Mouse (Mus musculus) neural tube, embryonic 15.5 days (tissue): ENCODE measurements around the gene Tmx2. TPM values are rescaled to one million over a fixed set of nuclear protein-coding genes. Genes with fewer than 3 reads are reported as not detected.

Experiments
- ATAC-seq: fragments of 200-750 bp; cut with Nextera tagmentation; 2 replicates; pipeline ENCODE4 v1.8.0; 2017; ENCODE audit warnings: mild to moderate bottlenecking, moderate TSS enrichment, moderate library complexity; ENCODE audit not compliant: low FRiP score
- H3K27ac ChIP-seq: fragments of 300-500 bp; sonication (generic); replicated peaks from 2 replicates; pipeline ENCODE4 v1.5.1; 2015; ENCODE audit warnings: mild to moderate bottlenecking, inconsistent platforms
- H3K27me3 ChIP-seq: fragments of 300-500 bp; sonication (generic); replicated peaks from 2 replicates; pipeline ENCODE4 v1.6.1; 2015; ENCODE audit warnings: inconsistent platforms
- H3K36me3 ChIP-seq: fragments of 300-500 bp; sonication (generic); 2 replicates; pipeline ENCODE4 v1.6.1; 2015; ENCODE audit warnings: inconsistent platforms
- H3K4me1 ChIP-seq: fragments of 300-500 bp; sonication (generic); 2 replicates; pipeline ENCODE4 v1.6.1; 2015; ENCODE audit warnings: inconsistent platforms
- H3K4me2 ChIP-seq: fragments of 300-500 bp; sonication (generic); 2 replicates; pipeline ENCODE4 v1.6.1; 2015; ENCODE audit warnings: inconsistent platforms, mild to moderate bottlenecking, moderate library complexity
- H3K4me3 ChIP-seq: fragments of 300-500 bp; sonication (generic); replicated peaks from 2 replicates; pipeline ENCODE4 v1.5.1; 2015; ENCODE audit warnings: mild to moderate bottlenecking, inconsistent platforms
- H3K9ac ChIP-seq: fragments of 300-500 bp; sonication (generic); replicated peaks from 2 replicates; pipeline ENCODE4 v1.6.1; 2015; ENCODE audit warnings: mild to moderate bottlenecking, inconsistent platforms
- H3K9me3 ChIP-seq: fragments of 300-500 bp; sonication (generic); replicated peaks from 2 replicates; pipeline ENCODE4 v1.6.1; 2016; ENCODE audit warnings: inconsistent platforms
- WGBS: fragments of 180-500 bp; shearing (Covaris S2); methylation state at CpG from one replicate; pipeline ENCODE4 v1.1.7; 2015; ENCODE audit warnings: mixed read lengths; 5-methylcytosine and 5-hydroxymethylcytosine counted together
- polyA plus RNA-seq: library from polyadenylated mRNA; unstranded; fragments of >200 nt; fragmentation: Nextera tagmentation; extraction: Ambion mirVana; gene quantifications from 2 replicates; pipeline ENCODE4 v1.2.1, GENCODE M21; 2015

Gene Tmx2
- polyA plus RNA-seq, 1 experiment from 2014 or later: 334 TPM

DNA sequence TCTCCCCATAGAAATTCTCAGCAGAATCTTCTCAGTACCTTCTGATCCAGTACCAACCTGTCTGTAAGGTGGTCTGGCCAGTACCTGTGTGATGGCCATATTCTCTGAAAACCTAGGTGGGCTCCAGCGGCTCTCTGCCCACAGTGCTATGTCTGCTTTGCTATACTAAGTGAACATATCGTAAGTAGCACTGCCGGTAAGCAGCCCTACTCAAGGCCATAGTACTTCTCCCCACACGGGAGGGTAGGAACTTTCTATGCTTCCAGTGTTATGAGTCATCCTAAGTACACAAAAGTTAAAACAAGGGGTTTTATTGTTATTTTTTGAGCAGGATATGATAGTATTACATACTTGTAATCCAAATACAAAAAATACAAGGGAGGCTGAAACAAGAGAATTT, 44.9 kb downstream of the Tmx2 start:
- peak overlapping the region; percentile 81 for H3K27ac ChIP-seq
- no peaks in the 10 kb centered on the region for H3K27me3 ChIP-seq
- H3K4me3 ChIP-seq: no peak overlapping the region
- H3K36me3 ChIP-seq: no peaks in the 10 kb centered on the region
- ATAC-seq: no peak
- WGBS: 84% methylated on average over 4 of the region's 4 CpGs
- no peak overlapping the region for H3K4me2 ChIP-seq
- peaks cover 54% of the 10 kb centered on the region for H3K4me1 ChIP-seq
- H3K9me3 ChIP-seq: no peaks in the 10 kb centered on the region
- H3K9ac ChIP-seq: no peak overlapping the region

DNA sequence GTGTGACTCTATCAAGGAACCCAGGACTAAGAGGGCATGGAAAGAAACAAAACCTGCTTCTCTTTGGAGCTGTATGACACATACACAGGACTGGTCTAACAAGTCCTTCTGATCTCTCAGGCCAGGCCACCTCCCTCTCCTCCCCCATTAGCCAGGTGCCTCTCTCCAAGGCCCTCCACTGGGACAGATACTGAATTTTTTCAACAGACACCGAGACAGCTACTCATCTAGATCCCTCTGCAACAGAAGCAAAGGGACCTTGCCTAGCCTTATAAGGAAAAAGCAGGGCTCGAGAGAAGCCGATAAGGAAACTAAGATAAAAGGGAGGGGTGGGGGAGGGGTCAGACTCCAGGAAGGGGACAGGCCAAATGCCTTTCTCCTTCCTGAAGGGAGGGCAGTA, 45.9 kb downstream of the Tmx2 start:
- H3K9ac ChIP-seq: no peak overlapping the region
- no peak overlapping the region for H3K4me3 ChIP-seq
- no peak for ATAC-seq
- 12% methylated on average over 3 of the region's 3 CpGs for WGBS
- no peak overlapping the region for H3K4me2 ChIP-seq
- H3K27ac ChIP-seq: no peak overlapping the region
- H3K36me3 ChIP-seq: no peaks in the 10 kb centered on the region
- H3K4me1 ChIP-seq: peaks cover 44% of the 10 kb centered on the region
- H3K27me3 ChIP-seq: no peaks in the 10 kb centered on the region
- no peaks in the 10 kb centered on the region for H3K9me3 ChIP-seq

DNA sequence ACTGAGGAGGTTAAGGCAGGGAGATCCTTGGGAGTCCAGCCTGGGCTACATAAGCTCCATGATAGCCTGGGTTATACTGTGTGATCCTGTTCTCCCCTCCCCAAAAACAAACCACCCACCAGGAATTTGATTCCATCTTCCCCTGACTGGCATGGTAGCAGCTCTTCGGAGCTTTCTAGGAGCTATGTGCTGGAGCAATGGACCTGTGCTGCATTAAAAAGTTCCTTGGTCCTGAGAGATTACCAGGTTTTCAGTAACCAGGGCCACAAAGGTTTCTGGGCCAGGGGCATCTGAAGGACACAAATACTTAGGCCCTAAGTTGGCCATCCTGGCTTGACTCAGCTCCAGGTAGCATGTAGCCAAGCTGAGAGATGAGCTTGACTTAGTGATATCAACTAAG, 46.9 kb downstream of the Tmx2 start:
- Histone ChIP-seq H3K27me3 (no peaks in the 10 kb centered on the region), H3K9ac (no peak overlapping the region), H3K36me3 (no peaks in the 10 kb centered on the region), H3K4me1 (peaks cover 40% of the 10 kb centered on the region), H3K9me3 (no peaks in the 10 kb centered on the region), H3K27ac (no peak overlapping the region), H3K4me3 (no peak overlapping the region), H3K4me2 (no peak overlapping the region)
- 91% methylated on average over 1 of the region's 1 CpGs for WGBS
- ATAC-seq: no peak

DNA sequence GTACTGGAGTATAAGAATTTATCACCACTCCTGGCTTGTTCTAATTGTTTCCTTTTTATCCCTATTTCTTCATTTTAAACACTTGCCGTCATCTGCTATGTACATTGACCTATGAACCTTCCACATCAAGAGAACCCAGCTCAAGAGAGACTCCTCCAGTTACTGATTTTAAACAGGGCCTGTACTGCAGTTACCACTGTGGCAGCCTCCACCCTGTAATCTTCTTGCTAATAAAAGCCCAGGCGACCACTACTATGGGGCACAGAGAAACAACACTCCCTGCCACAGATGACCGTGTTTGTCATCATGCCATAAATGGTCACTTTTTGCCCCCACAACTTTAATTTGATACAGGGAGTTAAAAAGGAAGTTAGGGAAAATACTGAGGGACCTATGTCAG, 51.9 kb downstream of the Tmx2 start:
- H3K9ac ChIP-seq: no peak overlapping the region
- no peak overlapping the region for H3K4me2 ChIP-seq
- H3K36me3 ChIP-seq: peaks cover 6% of the 10 kb centered on the region; the same call in 1 of the 2 replicates
- H3K4me1 ChIP-seq: peaks cover 10% of the 10 kb centered on the region
- H3K27ac ChIP-seq: no peak overlapping the region; the same call in 1 of the 2 replicates
- no peaks in the 10 kb centered on the region for H3K27me3 ChIP-seq
- H3K9me3 ChIP-seq: no peaks in the 10 kb centered on the region
- WGBS: 39% methylated on average over 3 of the region's 3 CpGs
- no peak overlapping the region for H3K4me3 ChIP-seq
- ATAC-seq: no peak

DNA sequence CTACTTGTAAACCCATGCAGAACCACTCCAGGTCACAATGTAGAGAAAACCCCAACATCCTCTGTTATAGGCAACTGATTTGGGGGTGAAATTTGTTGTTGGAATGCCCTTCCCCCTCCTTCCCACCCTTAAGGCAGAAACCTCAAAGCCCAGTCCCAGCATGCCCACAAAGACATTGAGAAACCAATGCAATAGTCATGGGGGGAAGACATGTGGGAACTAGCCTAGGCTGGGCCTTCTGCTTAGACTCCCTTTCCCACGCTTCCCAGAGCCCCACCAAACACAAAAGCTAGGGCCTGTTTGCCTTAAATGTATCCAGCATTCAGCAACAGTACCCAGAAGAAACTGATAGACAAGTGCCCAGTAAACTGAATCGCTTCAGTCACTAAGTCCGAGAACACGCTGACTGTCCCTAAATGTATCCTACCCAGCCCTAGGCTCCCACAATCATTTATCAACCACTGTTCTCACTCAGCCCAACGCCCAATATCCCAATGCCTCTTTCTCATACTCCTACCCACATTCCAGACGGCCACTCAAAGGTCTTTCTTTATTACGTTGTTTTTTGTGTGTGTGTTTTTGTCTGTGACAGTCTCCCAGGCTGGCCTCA, 52.5 kb downstream of the Tmx2 start:
- H3K27ac ChIP-seq: no peak overlapping the region
- no peak overlapping the region for H3K4me3 ChIP-seq
- H3K4me1 ChIP-seq: peaks cover 10% of the 10 kb centered on the region
- no peaks in the 10 kb centered on the region for H3K27me3 ChIP-seq
- no peak overlapping the region for H3K9ac ChIP-seq
- no peak overlapping the region for H3K4me2 ChIP-seq
- ATAC-seq: no peak
- 66% methylated on average over 7 of the region's 7 CpGs for WGBS
- H3K36me3 ChIP-seq: peaks cover 6% of the 10 kb centered on the region; the same call in 1 of the 2 replicates
- H3K9me3 ChIP-seq: no peaks in the 10 kb centered on the region

DNA sequence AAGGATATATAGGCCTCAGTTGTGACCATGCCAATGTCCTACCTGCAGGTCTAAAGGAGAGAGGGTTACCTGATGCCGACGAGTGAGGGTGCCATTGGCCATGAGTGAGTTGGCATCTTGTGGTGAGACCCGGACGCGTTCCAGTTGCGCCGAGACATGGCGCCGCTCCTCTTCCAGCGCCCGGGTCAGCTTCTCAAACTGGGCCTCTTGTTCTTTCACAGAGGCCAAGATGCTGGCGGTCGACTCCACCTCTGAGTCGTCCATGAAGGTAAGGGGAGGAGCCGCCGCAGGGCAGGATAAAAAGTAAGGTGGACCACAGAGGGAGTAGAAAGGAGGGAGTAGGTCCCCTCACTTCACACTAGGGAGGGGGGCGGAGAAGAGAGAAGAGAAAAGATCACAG, 54.7 kb downstream of the Tmx2 start:
- WGBS: 94% methylated on average over 17 of the region's 17 CpGs
- H3K9me3 ChIP-seq: no peaks in the 10 kb centered on the region
- H3K9ac ChIP-seq: no peak overlapping the region
- no peaks in the 10 kb centered on the region for H3K27me3 ChIP-seq
- H3K4me3 ChIP-seq: no peak overlapping the region
- H3K4me1 ChIP-seq: peaks cover 10% of the 10 kb centered on the region
- H3K36me3 ChIP-seq: peaks cover 26% of the 10 kb centered on the region
- no peak for ATAC-seq
- H3K4me2 ChIP-seq: no peak overlapping the region
- no peak overlapping the region for H3K27ac ChIP-seq

DNA sequence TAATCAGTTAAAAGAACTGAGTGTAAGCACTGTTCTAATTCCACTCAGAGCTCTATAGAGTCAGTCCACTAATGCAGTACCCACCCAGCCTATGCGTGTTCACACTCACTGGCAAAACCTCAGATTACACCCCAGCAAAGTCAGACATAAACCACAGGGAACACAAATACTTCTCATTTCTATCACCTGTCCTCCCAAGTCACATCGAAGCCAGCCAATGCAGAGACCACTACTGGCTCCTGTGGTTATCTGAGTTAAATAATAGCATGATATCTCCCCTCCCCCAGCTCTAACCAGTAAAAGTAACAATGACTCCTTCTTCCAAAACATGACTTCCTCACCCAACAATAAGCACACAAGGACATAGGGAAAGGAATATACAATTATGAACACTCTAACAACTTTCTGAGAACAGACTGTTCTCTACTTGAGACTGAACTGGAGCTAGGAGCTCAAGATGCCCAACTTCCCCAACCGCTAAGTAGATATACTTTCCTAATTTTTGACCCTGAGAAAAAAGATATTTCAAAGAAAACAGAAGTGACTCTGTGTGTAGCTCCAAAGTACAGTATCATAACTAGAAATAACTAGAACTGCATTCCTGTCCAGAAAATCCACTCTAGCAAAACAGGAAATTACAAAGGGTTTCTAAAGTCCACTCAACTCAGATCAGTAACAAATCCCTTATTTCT, 55.4 kb downstream of the Tmx2 start:
- Histone ChIP-seq H3K9me3 (no peaks in the 10 kb centered on the region), H3K4me1 (peaks cover 10% of the 10 kb centered on the region), H3K27ac (no peak overlapping the region), H3K27me3 (no peaks in the 10 kb centered on the region), H3K4me3 (no peak overlapping the region), H3K9ac (no peak overlapping the region), H3K4me2 (no peak overlapping the region), H3K36me3 (peaks cover 32% of the 10 kb centered on the region)
- 92% methylated on average over 3 of the region's 3 CpGs for WGBS
- ATAC-seq: no peak

DNA sequence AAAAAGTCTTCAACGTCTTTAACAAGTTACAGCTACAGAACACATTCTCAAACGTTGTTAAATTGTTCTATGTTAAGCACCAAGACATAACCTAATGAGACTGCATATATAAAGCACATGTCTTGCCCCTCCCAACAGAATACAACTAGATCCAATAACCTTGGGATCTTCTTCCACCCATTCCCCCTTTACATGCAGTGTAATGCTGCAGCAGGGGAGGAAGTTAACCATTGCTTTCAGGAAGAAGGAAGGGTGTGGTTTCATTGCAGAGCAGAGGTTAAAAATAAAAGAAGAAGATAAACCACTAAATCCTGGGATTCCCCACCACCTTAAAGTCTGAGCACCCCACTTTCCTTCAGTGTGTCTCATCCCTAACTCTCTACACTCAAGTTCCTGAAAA, 56.3 kb downstream of the Tmx2 start:
- whole genome bisulfite sequencing: 84% methylated on average over 2 of the region's 2 CpGs

More for the DNA sequence above, 56.3 kb downstream of the Tmx2 start:
- no peak overlapping the region for H3K4me3 ChIP-seq
- ATAC-seq: no peak
- no peak overlapping the region for H3K9ac ChIP-seq
- no peak overlapping the region for H3K4me2 ChIP-seq
- no peaks in the 10 kb centered on the region for H3K27me3 ChIP-seq
- H3K4me1 ChIP-seq: peaks cover 10% of the 10 kb centered on the region
- no peaks in the 10 kb centered on the region for H3K9me3 ChIP-seq
- no peak overlapping the region for H3K27ac ChIP-seq
- H3K36me3 ChIP-seq: peaks cover 32% of the 10 kb centered on the region

Other genes starting within 250 kb of the Tmx2 start
- gene Tfpi, start 202.4 kb downstream of the Tmx2 start, polyA plus RNA-seq: 21.2 and 25.9 TPM in 2 replicates
- 27.5 and 27.6 TPM in 2 replicates for gene Ctnnd1, start 28.4 kb downstream of the Tmx2 start, polyA plus RNA-seq
- gene Btbd18, start 20.1 kb downstream of the Tmx2 start, polyA plus RNA-seq: 0.28 and 0.36 TPM in 2 replicates
- 189 and 204 TPM in 2 replicates for gene Selenoh, start 8.4 kb downstream of the Tmx2 start, polyA plus RNA-seq
- not detected in 2 replicates for gene Gm28635, start 1.1 kb downstream of the Tmx2 start, polyA plus RNA-seq
- 52.7 and 53.0 TPM in 2 replicates for gene Med19, start 738 bp downstream of the Tmx2 start, polyA plus RNA-seq
- 15.6 and 17.6 TPM in 2 replicates for gene Zdhhc5, start 36.0 kb upstream of the Tmx2 start, polyA plus RNA-seq
- 19.7 and 23.8 TPM in 2 replicates for gene Clp1, start 48.2 kb upstream of the Tmx2 start, polyA plus RNA-seq
- 15.0 and 16.2 TPM in 2 replicates for gene Ypel4, start 54.9 kb upstream of the Tmx2 start, polyA plus RNA-seq
- gene Gm19426, start 64.5 kb upstream of the Tmx2 start, polyA plus RNA-seq: 5.0 and 5.9 TPM in 2 replicates
- gene Serping1, start 96.3 kb upstream of the Tmx2 start, polyA plus RNA-seq: 33.1 and 38.3 TPM in 2 replicates
- 20.1 and 30.9 TPM in 2 replicates for gene Ube2l6, start 119.7 kb upstream of the Tmx2 start, polyA plus RNA-seq
- gene Smtnl1, start 143.5 kb upstream of the Tmx2 start, polyA plus RNA-seq: not detected in 2 replicates
- 78.9 and 86.0 TPM in 2 replicates for gene Timm10, start 147.9 kb upstream of the Tmx2 start, polyA plus RNA-seq
- gene Slc43a1, start 159.7 kb upstream of the Tmx2 start, polyA plus RNA-seq: 1.3 and 5.0 TPM in 2 replicates
- 3.6 and 3.9 TPM in 2 replicates for gene Rtn4rl2, start 207.6 kb upstream of the Tmx2 start, polyA plus RNA-seq